ENCODE assay signal across 19 mouse cellular contexts in genomic region chr6:100609256-100609655, GRCm38 (mm10).
"Had no signal": no experiment of that assay in that cellular context is flagged by ENCODE, and none has a peak within 500 bp of the region (broad histone marks: within the 10 kb centered on the region; RNA-seq: fewer than 3 reads in every experiment).

No protein-coding gene starts in this region.

- H3K4me3 ChIP-seq: lung, embryonic 15.5 days; midbrain, embryonic 10.5 days; midbrain, embryonic 12.5 days; myocyte; neural tube, embryonic 13.5 days; neural tube, embryonic 15.5 days had no signal

- H3K27me3 ChIP-seq: lung, embryonic 15.5 days; midbrain, embryonic 12.5 days; neural tube, embryonic 13.5 days; neural tube, embryonic 15.5 days had no signal

- DNase-seq: lung, adult 2 months; lung, postnatal 14 days; lung, postnatal 36 days; midbrain, embryonic 14.5 days; retina, postnatal 1 day; right cerebral cortex, adult 18-20 months; right cerebral cortex, postnatal 25 days; right cerebral cortex, postnatal 4 days; spleen, adult 18-20 months; thymus, adult 18-20 months; thymus, postnatal 14 days; thymus, postnatal 36 days had no signal

- H3K9me3 ChIP-seq: lung, embryonic 15.5 days; midbrain, embryonic 10.5 days; midbrain, embryonic 12.5 days; neural tube, embryonic 13.5 days; neural tube, embryonic 15.5 days had no signal

- H3K27ac ChIP-seq: lung, embryonic 15.5 days; midbrain, embryonic 10.5 days; midbrain, embryonic 12.5 days; neural tube, embryonic 13.5 days; neural tube, embryonic 15.5 days had no signal

- H3K4me2 ChIP-seq: lung, embryonic 15.5 days; midbrain, embryonic 12.5 days; neural tube, embryonic 13.5 days; neural tube, embryonic 15.5 days had no signal

- H3K36me3 ChIP-seq: midbrain, embryonic 12.5 days; neural tube, embryonic 13.5 days; neural tube, embryonic 15.5 days had no signal

- ATAC-seq: midbrain, embryonic 16.5 days had no signal

- H3K9ac ChIP-seq: lung, embryonic 15.5 days; midbrain, embryonic 12.5 days; neural tube, embryonic 13.5 days; neural tube, embryonic 15.5 days had no signal

- H3K4me1 ChIP-seq: lung, embryonic 15.5 days had no signal
